In the genomic region with DNA sequence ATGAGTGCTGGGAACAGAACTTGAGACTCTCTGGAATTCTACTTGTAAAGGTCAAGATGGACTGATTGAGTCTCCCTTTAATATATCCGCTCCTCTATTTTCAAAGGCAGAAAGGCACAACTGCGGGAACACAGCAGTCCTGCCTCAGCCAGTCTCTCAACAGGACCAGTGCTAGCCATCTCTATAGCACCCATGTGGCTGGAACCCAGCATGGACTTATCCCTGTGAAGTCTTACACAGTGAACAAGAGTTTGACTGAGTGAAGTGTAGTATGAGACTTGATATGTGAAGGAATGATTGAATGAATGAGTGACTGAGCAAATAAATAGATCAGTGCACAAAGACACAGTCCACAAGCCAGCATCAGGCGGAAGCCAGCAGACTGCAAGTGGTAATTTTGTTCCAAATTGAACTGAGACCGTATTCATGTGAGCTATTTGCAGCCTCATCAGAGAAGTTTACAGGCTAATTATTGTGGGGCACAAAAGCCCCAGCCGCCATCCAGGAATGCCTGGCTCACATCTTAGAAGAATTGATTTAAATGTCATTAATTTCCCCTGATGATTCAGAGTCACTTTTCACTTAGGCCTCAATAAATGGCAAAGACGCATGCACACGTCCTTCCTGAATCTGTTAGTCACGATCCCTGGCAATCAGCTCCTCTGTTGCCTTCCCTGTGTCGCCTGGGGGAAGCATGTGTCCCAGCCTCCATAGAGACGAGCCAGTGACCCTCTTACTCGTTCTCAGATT, we compare ENCODE assay signal across 12 mouse cellular contexts.
DNase-seq lines count a peak whose midpoint lies in the region; ATAC-seq and TF ChIP-seq lines count a peak whose summit lies in the region.
"Had no signal": no experiment of that assay in that cellular context is flagged by ENCODE, and none has a peak within 500 bp of the region (broad histone marks: within the 10 kb centered on the region; RNA-seq: fewer than 3 reads in every experiment).

No protein-coding gene starts in this region.

- TF ChIP-seq CTCF in forebrain, postnatal 0 days (IDR thresholded peaks at IDR 0.05; ENCODE audit: low read depth) = no peak

- H3K27me3 ChIP-seq in embryonic facial prominence, embryonic 10.5 days (replicated peaks; ENCODE audit: low read depth, poor library complexity, severe bottlenecking) = no peaks in the 10 kb centered on the region
- H3K27me3 ChIP-seq in forebrain, postnatal 0 days (ENCODE audit: insufficient read depth, low read length) = no peaks in the 10 kb centered on the region
- no peaks in the 10 kb centered on the region for H3K27me3 ChIP-seq in midbrain, embryonic 13.5 days
- H3K27me3 ChIP-seq: embryonic facial prominence, embryonic 15.5 days had no signal

- no peaks in the 10 kb centered on the region for H3K36me3 ChIP-seq in embryonic facial prominence, embryonic 10.5 days (replicated peaks)
- no peaks in the 10 kb centered on the region for H3K36me3 ChIP-seq in forebrain, postnatal 0 days (ENCODE audit: insufficient read depth)
- no peaks in the 10 kb centered on the region for H3K36me3 ChIP-seq in midbrain, embryonic 13.5 days
- H3K36me3 ChIP-seq: embryonic facial prominence, embryonic 15.5 days had no signal

- H3K4me1 ChIP-seq in embryonic facial prominence, embryonic 10.5 days = peaks cover 47% of the 10 kb centered on the region
- no peaks in the 10 kb centered on the region for H3K4me1 ChIP-seq in forebrain, postnatal 0 days (ENCODE audit: insufficient read depth)
- peaks cover 42% of the 10 kb centered on the region for H3K4me1 ChIP-seq in midbrain, embryonic 13.5 days (replicated peaks)

- no peak overlapping the region for H3K4me2 ChIP-seq in forebrain, postnatal 0 days (ENCODE audit: low read depth)
- H3K4me2 ChIP-seq in midbrain, embryonic 13.5 days (replicated peaks) = no peak overlapping the region
- H3K4me2 ChIP-seq: embryonic facial prominence, embryonic 15.5 days had no signal

- H3K27ac ChIP-seq in embryonic facial prominence, embryonic 10.5 days (replicated peaks) = peak overlapping the region; percentile 35
- no peak overlapping the region for H3K27ac ChIP-seq in forebrain, postnatal 0 days (ENCODE audit: low read depth, low read length)
- no peak overlapping the region for H3K27ac ChIP-seq in midbrain, embryonic 13.5 days
- H3K27ac ChIP-seq: embryonic facial prominence, embryonic 15.5 days had no signal

- peak; percentile 85 for ATAC-seq in forebrain, postnatal 0 days
- peak; percentile 49 for ATAC-seq in midbrain, embryonic 13.5 days

- DNase-seq in layer of hippocampus, postnatal 14 days (ENCODE audit: low spot score in 2 of 2) = peak; percentile 19 to 50
- no peak for DNase-seq in layer of hippocampus, adult 9-10 months (ENCODE audit: low spot score)
- no peak for DNase-seq in embryonic facial prominence, embryonic 10.5 days (ENCODE audit: low spot score)
- peak; percentile 51 for DNase-seq in forebrain, postnatal 0 days
- DNase-seq in urinary bladder, adult 2 months (ENCODE audit: low spot score) = no peak
- DNase-seq in spleen, postnatal 14 days (ENCODE audit: low spot score in 2 of 2) = no peak
- no peak for DNase-seq in kidney, adult 18-20 months
- DNase-seq: heart, postnatal 14 days; kidney, postnatal 14 days; lung, adult 2 months had no signal

- H3K9me3 ChIP-seq in embryonic facial prominence, embryonic 10.5 days = peaks cover 3% of the 10 kb centered on the region; the same call in 1 of the 2 replicates
- H3K9me3 ChIP-seq in forebrain, postnatal 0 days (ENCODE audit: low read length) = no peaks in the 10 kb centered on the region
- H3K9me3 ChIP-seq in midbrain, embryonic 13.5 days = peaks cover 8% of the 10 kb centered on the region; the same call in 1 of the 2 replicates
- H3K9me3 ChIP-seq: embryonic facial prominence, embryonic 15.5 days had no signal

- H3K9ac ChIP-seq in forebrain, postnatal 0 days = no peak overlapping the region
- H3K9ac ChIP-seq in midbrain, embryonic 13.5 days (replicated peaks) = no peak overlapping the region
- H3K9ac ChIP-seq: embryonic facial prominence, embryonic 15.5 days had no signal

- no peak overlapping the region for H3K4me3 ChIP-seq in embryonic facial prominence, embryonic 10.5 days
- no peak overlapping the region for H3K4me3 ChIP-seq in forebrain, postnatal 0 days (ENCODE audit: low read depth, low read length)
- no peak overlapping the region for H3K4me3 ChIP-seq in midbrain, embryonic 13.5 days (replicated peaks)
- H3K4me3 ChIP-seq: embryonic facial prominence, embryonic 15.5 days had no signal

- 63% methylated on average over 11 of the region's 11 CpGs for WGBS in embryonic facial prominence, embryonic 10.5 days
- WGBS in forebrain, postnatal 0 days = 20% methylated on average over 11 of the region's 11 CpGs
- 45% methylated on average over 11 of the region's 11 CpGs for WGBS in midbrain, embryonic 13.5 days

Comparison
In these comparisons a context has a peak if more than half of its experiments do, and no peak if none do; other contexts are left out.
1. DNase-seq: peak in layer of hippocampus, postnatal 14 days (2 of 2) and forebrain, postnatal 0 days (single experiment); none in layer of hippocampus, adult 9-10 months (single experiment), embryonic facial prominence, embryonic 10.5 days (single experiment), urinary bladder, adult 2 months (single experiment), spleen, postnatal 14 days (0 of 2) and kidney, adult 18-20 months (single experiment).